In genomic region chr12:29160920-29161319, GRCm38 (mm10) we compare ENCODE assay signal across 32 mouse cellular contexts.
"Had no signal": no experiment of that assay in that cellular context is flagged by ENCODE, and none has a peak within 500 bp of the region (broad histone marks: within the 10 kb centered on the region; RNA-seq: fewer than 3 reads in every experiment).

No protein-coding gene starts in this region.

- H3K36me3 ChIP-seq: limb, embryonic 10.5 days; limb, embryonic 12.5 days; limb, embryonic 13.5 days; limb, embryonic 15.5 days; liver, embryonic 12.5 days; liver, embryonic 13.5 days; liver, embryonic 15.5 days; lung, embryonic 15.5 days; midbrain, embryonic 10.5 days; midbrain, embryonic 12.5 days; midbrain, embryonic 13.5 days; midbrain, embryonic 15.5 days; neural tube, embryonic 12.5 days had no signal

- H3K4me2 ChIP-seq: limb, embryonic 12.5 days; limb, embryonic 13.5 days; limb, embryonic 15.5 days; liver, embryonic 11.5 days; liver, embryonic 12.5 days; liver, embryonic 13.5 days; liver, embryonic 15.5 days; lung, embryonic 14.5 days; lung, embryonic 15.5 days; midbrain, embryonic 11.5 days; midbrain, embryonic 12.5 days; midbrain, embryonic 13.5 days; midbrain, embryonic 15.5 days; neural tube, embryonic 12.5 days had no signal

- H3K4me1 ChIP-seq: liver, embryonic 12.5 days; liver, embryonic 13.5 days; liver, embryonic 15.5 days; lung, embryonic 15.5 days; megakaryocyte, embryonic 14.5 days; midbrain, embryonic 12.5 days; midbrain, embryonic 15.5 days had no signal

- ATAC-seq: liver, embryonic 12.5 days; liver, postnatal 0 days; lung, postnatal 0 days; midbrain, embryonic 13.5 days; midbrain, embryonic 15.5 days; midbrain, embryonic 16.5 days had no signal

- H3K9ac ChIP-seq: limb, embryonic 12.5 days; limb, embryonic 13.5 days; limb, embryonic 15.5 days; liver, embryonic 12.5 days; liver, embryonic 13.5 days; liver, embryonic 14.5 days; liver, embryonic 15.5 days; liver, postnatal 0 days; lung, embryonic 14.5 days; lung, embryonic 15.5 days; midbrain, embryonic 12.5 days; midbrain, embryonic 13.5 days; midbrain, embryonic 15.5 days; neural tube, embryonic 12.5 days had no signal

- DNase-seq: left cerebral cortex, postnatal 4 days; liver; liver, embryonic 13.5 days; liver, postnatal 0 days; lung, adult 18-20 months; lung, adult 2 months; lung, embryonic 14.5 days; lung, postnatal 10 days; lung, postnatal 14 days; lung, postnatal 36 days; lung, postnatal 4 days; midbrain, embryonic 14.5 days had no signal

- H3K4me3 ChIP-seq: limb, embryonic 10.5 days; limb, embryonic 12.5 days; limb, embryonic 13.5 days; limb, embryonic 15.5 days; liver, embryonic 12.5 days; liver, embryonic 13.5 days; liver, embryonic 15.5 days; lung, embryonic 15.5 days; midbrain, embryonic 10.5 days; midbrain, embryonic 12.5 days; midbrain, embryonic 13.5 days; midbrain, embryonic 15.5 days; myocyte; neural tube, embryonic 12.5 days had no signal

- H3K27ac ChIP-seq: limb, embryonic 10.5 days; limb, embryonic 12.5 days; limb, embryonic 13.5 days; limb, embryonic 15.5 days; liver, embryonic 12.5 days; liver, embryonic 13.5 days; liver, embryonic 14.5 days; liver, embryonic 15.5 days; lung, embryonic 15.5 days; macrophage; midbrain, embryonic 10.5 days; midbrain, embryonic 12.5 days; midbrain, embryonic 13.5 days; midbrain, embryonic 15.5 days; neural tube, embryonic 12.5 days had no signal

- H3K27me3 ChIP-seq: limb, embryonic 12.5 days; limb, embryonic 13.5 days; limb, embryonic 15.5 days; liver, embryonic 12.5 days; liver, embryonic 13.5 days; liver, embryonic 15.5 days; lung, embryonic 15.5 days; megakaryocyte, embryonic 14.5 days; midbrain, embryonic 12.5 days; midbrain, embryonic 13.5 days; midbrain, embryonic 15.5 days; neural tube, embryonic 12.5 days had no signal

- H3K9me3 ChIP-seq: limb, embryonic 10.5 days; limb, embryonic 12.5 days; limb, embryonic 13.5 days; limb, embryonic 15.5 days; liver, embryonic 12.5 days; liver, embryonic 13.5 days; liver, embryonic 15.5 days; lung, embryonic 15.5 days; midbrain, embryonic 10.5 days; midbrain, embryonic 12.5 days; midbrain, embryonic 13.5 days; midbrain, embryonic 15.5 days; neural tube, embryonic 12.5 days had no signal
